Mouse (Mus musculus): Measurements from ENCODE around the gene Coil. TPM values are rescaled to one million over a fixed set of nuclear protein-coding genes. Genes with fewer than 3 reads are reported as not detected.

Gene Coil
- polyA plus RNA-seq, 1 experiment from 2014 or later, result 2.7 TPM

GRCm38 (mm10) chr11:89012241-89012640 lies 42.2 kb downstream of the Coil start:
- no peak overlapping the region for H3K4me3 ChIP-seq (ENCODE audit: low read depth, low read length)
- no peaks in the 10 kb centered on the region for H3K27me3 ChIP-seq (ENCODE audit: insufficient read depth, low read length)
- H3K4me2 ChIP-seq (ENCODE audit: low read depth, low read length), result no peak overlapping the region
- peak; percentile 48 for ATAC-seq
- TF ChIP-seq EP300 (IDR thresholded peaks at IDR 0.05; ENCODE audit: low read depth) (no peak), CTCF (IDR thresholded peaks at IDR 0.05; ENCODE audit: low read depth) (no peak)
- no peak overlapping the region for H3K9ac ChIP-seq (replicated peaks)
- WGBS (ENCODE audit: insufficient replicate concordance), result 72% methylated on average over 5 of the region's 5 CpGs
- H3K4me1 ChIP-seq (ENCODE audit: insufficient read depth), result peaks cover 21% of the 10 kb centered on the region
- peak overlapping the region; percentile 37; the same call in 1 of the 2 replicates for H3K27ac ChIP-seq (ENCODE audit: low read depth)
- H3K9me3 ChIP-seq (ENCODE audit: low read length), result no peaks in the 10 kb centered on the region
- H3K36me3 ChIP-seq (replicated peaks; ENCODE audit: insufficient read depth, low read length), result peaks cover 98% of the 10 kb centered on the region
- no peak for DNase-seq

- peak; percentile 82 for ATAC-seq
- peaks cover 80% of the 10 kb centered on the region for H3K36me3 ChIP-seq (replicated peaks; ENCODE audit: insufficient read depth, low read length)
- H3K27me3 ChIP-seq (ENCODE audit: insufficient read depth, low read length), result no peaks in the 10 kb centered on the region
- H3K9me3 ChIP-seq (ENCODE audit: low read length), result no peaks in the 10 kb centered on the region
- no peak overlapping the region for H3K4me3 ChIP-seq (ENCODE audit: low read depth, low read length)
- H3K4me2 ChIP-seq (ENCODE audit: low read depth, low read length), result peak overlapping the region; percentile 44
- TF ChIP-seq EP300 (IDR thresholded peaks at IDR 0.05; ENCODE audit: low read depth), result peak; percentile 95
- no peak for TF ChIP-seq CTCF (IDR thresholded peaks at IDR 0.05; ENCODE audit: low read depth)
- peaks cover 36% of the 10 kb centered on the region for H3K4me1 ChIP-seq (ENCODE audit: insufficient read depth)
- DNase-seq, result no peak
- no peak overlapping the region for H3K9ac ChIP-seq (replicated peaks)
- 59% methylated on average over 9 of the region's 9 CpGs for WGBS (ENCODE audit: insufficient replicate concordance)
- H3K27ac ChIP-seq (ENCODE audit: low read depth), result peak overlapping the region; percentile 52
These were observed 47.6 kb downstream of the Coil start for GRCm38 (mm10) chr11:89017514-89018182.

- H3K4me2 ChIP-seq (ENCODE audit: low read depth, low read length), result no peak overlapping the region
- no peaks in the 10 kb centered on the region for H3K27me3 ChIP-seq (ENCODE audit: insufficient read depth, low read length)
- 66% methylated on average over 9 of the region's 9 CpGs for WGBS (ENCODE audit: insufficient replicate concordance)
- peak overlapping the region; percentile 44 for H3K27ac ChIP-seq (ENCODE audit: low read depth)
- peaks cover 54% of the 10 kb centered on the region for H3K4me1 ChIP-seq (ENCODE audit: insufficient read depth)
- TF ChIP-seq EP300 (IDR thresholded peaks at IDR 0.05; ENCODE audit: low read depth) (no peak), CTCF (IDR thresholded peaks at IDR 0.05; ENCODE audit: low read depth) (peak; percentile 65)
- DNase-seq, result no peak
- no peak overlapping the region for H3K9ac ChIP-seq (replicated peaks)
- no peak overlapping the region for H3K4me3 ChIP-seq (ENCODE audit: low read depth, low read length)
- ATAC-seq, result peak; percentile 4; the same call in 1 of the 2 replicates
- no peaks in the 10 kb centered on the region for H3K9me3 ChIP-seq (ENCODE audit: low read length)
- H3K36me3 ChIP-seq (replicated peaks; ENCODE audit: insufficient read depth, low read length), result peaks cover 49% of the 10 kb centered on the region
These were observed 50.7 kb downstream of the Coil start for GRCm38 (mm10) chr11:89020681-89021305.

- Histone ChIP-seq H3K27me3 (ENCODE audit: insufficient read depth, low read length) (no peaks in the 10 kb centered on the region), H3K4me3 (ENCODE audit: low read depth, low read length) (no peak overlapping the region), H3K27ac (ENCODE audit: low read depth) (0 out of 2 replicates have a peak overlapping the region, but pooled peaks have one; percentile 50), H3K9ac (replicated peaks) (no peak overlapping the region), H3K4me2 (ENCODE audit: low read depth, low read length) (no peak overlapping the region), H3K4me1 (ENCODE audit: insufficient read depth) (peaks cover 53% of the 10 kb centered on the region), H3K9me3 (ENCODE audit: low read length) (no peaks in the 10 kb centered on the region), H3K36me3 (replicated peaks; ENCODE audit: insufficient read depth, low read length) (peaks cover 40% of the 10 kb centered on the region)
- TF ChIP-seq EP300 (IDR thresholded peaks at IDR 0.05; ENCODE audit: low read depth) (no peak), CTCF (IDR thresholded peaks at IDR 0.05; ENCODE audit: low read depth) (no peak)
- DNase-seq, result no peak
- 62% methylated on average over 7 of the region's 7 CpGs for WGBS (ENCODE audit: insufficient replicate concordance)
- ATAC-seq, result no peak
These were observed 51.6 kb downstream of the Coil start for GRCm38 (mm10) chr11:89021687-89022086.

- H3K27me3 ChIP-seq (ENCODE audit: insufficient read depth, low read length), result no peaks in the 10 kb centered on the region
- ATAC-seq (no peak), DNase-seq (no peak)
- H3K9ac ChIP-seq (replicated peaks), result no peak overlapping the region
- H3K9me3 ChIP-seq (ENCODE audit: low read length), result no peaks in the 10 kb centered on the region
- peaks cover 34% of the 10 kb centered on the region for H3K36me3 ChIP-seq (replicated peaks; ENCODE audit: insufficient read depth, low read length)
- H3K27ac ChIP-seq (ENCODE audit: low read depth), result peak overlapping the region; percentile 50; the same call in 1 of the 2 replicates
- H3K4me3 ChIP-seq (ENCODE audit: low read depth, low read length), result no peak overlapping the region
- WGBS (ENCODE audit: insufficient replicate concordance), result 41% methylated on average over 8 of the region's 8 CpGs
- TF ChIP-seq EP300 (IDR thresholded peaks at IDR 0.05; ENCODE audit: low read depth), result 0 out of 2 replicates have a peak, but pooled peaks have one; percentile 21
- TF ChIP-seq CTCF (IDR thresholded peaks at IDR 0.05; ENCODE audit: low read depth), result no peak
- peaks cover 47% of the 10 kb centered on the region for H3K4me1 ChIP-seq (ENCODE audit: insufficient read depth)
- no peak overlapping the region for H3K4me2 ChIP-seq (ENCODE audit: low read depth, low read length)
These were observed 52.2 kb downstream of the Coil start for GRCm38 (mm10) chr11:89022120-89022731.

- Histone ChIP-seq H3K27ac (ENCODE audit: low read depth) (peak overlapping the region; percentile 97), H3K9ac (replicated peaks) (no peak overlapping the region), H3K9me3 (ENCODE audit: low read length) (no peaks in the 10 kb centered on the region), H3K27me3 (ENCODE audit: insufficient read depth, low read length) (no peaks in the 10 kb centered on the region), H3K4me1 (ENCODE audit: insufficient read depth) (peaks cover 47% of the 10 kb centered on the region), H3K4me2 (ENCODE audit: low read depth, low read length) (no peak overlapping the region), H3K4me3 (ENCODE audit: low read depth, low read length) (no peak overlapping the region), H3K36me3 (replicated peaks; ENCODE audit: insufficient read depth, low read length) (peaks cover 26% of the 10 kb centered on the region)
- WGBS (ENCODE audit: insufficient replicate concordance), result 68% methylated on average over 10 of the region's 10 CpGs
- DNase-seq, result no peak
- TF ChIP-seq EP300 (IDR thresholded peaks at IDR 0.05; ENCODE audit: low read depth), result no peak
- TF ChIP-seq CTCF (IDR thresholded peaks at IDR 0.05; ENCODE audit: low read depth), result no peak
- no peak for ATAC-seq
These were observed 53.4 kb downstream of the Coil start for GRCm38 (mm10) chr11:89023477-89023876.
